Mouse (Mus musculus) heart, embryonic 11.5 days (tissue): ENCODE results near the gene Snapc2. TPM values are rescaled to one million over a fixed set of nuclear protein-coding genes. Genes with fewer than 3 reads are reported as not detected.
"Not testable (repeated sequence)": the region's sequence is repeated elsewhere in the genome, so short reads cannot be mapped to it uniquely, and the experiment has no call there.

Experiments used
- ATAC-seq: fragments of 200-750 bp; cut with Nextera tagmentation; replicated peaks from 2 replicates; pipeline ENCODE4 v1.8.0; 2017; ENCODE audit warnings: moderate library complexity; ENCODE audit not compliant: insufficient number of reproducible peaks, low FRiP score, low TSS enrichment
- H3K27ac ChIP-seq: fragments of 300-500 bp; sonication (generic); 2 replicates; pipeline ENCODE4 v1.5.1; 2014; ENCODE audit warnings: mild to moderate bottlenecking, low read depth, low read length
- H3K27me3 ChIP-seq: fragments of 300-500 bp; sonication (generic); 2 replicates; pipeline ENCODE4 v1.6.1; 2014; ENCODE audit warnings: mild to moderate bottlenecking, low read length, mixed read lengths; ENCODE audit not compliant: control insufficient read depth, insufficient read depth
- H3K36me3 ChIP-seq: fragments of 300-500 bp; sonication (generic); 2 replicates; pipeline ENCODE4 v1.6.1; 2014; ENCODE audit warnings: mild to moderate bottlenecking, low read length, moderate library complexity, mixed read lengths; ENCODE audit not compliant: control insufficient read depth, insufficient read depth
- H3K4me1 ChIP-seq: fragments of 300-500 bp; sonication (generic); 2 replicates; pipeline ENCODE4 v1.6.1; 2014; ENCODE audit warnings: low read length; ENCODE audit not compliant: control insufficient read depth, insufficient read depth
- H3K4me2 ChIP-seq: fragments of 300-500 bp; sonication (generic); 2 replicates; pipeline ENCODE4 v1.6.1; 2014; ENCODE audit warnings: mild to moderate bottlenecking, moderate library complexity
- H3K4me3 ChIP-seq: fragments of 300-500 bp; sonication (generic); 2 replicates; pipeline ENCODE4 v1.5.1; 2014; ENCODE audit warnings: low read depth, low read length
- H3K9ac ChIP-seq: fragments of 300-500 bp; sonication (generic); 2 replicates; pipeline ENCODE4 v1.6.1; 2014; ENCODE audit warnings: mild to moderate bottlenecking, low read depth, low read length, moderate library complexity
- H3K9me3 ChIP-seq: fragments of 300-500 bp; sonication (generic); replicated peaks from 2 replicates; pipeline ENCODE4 v1.6.1; 2016; ENCODE audit warnings: low read length; ENCODE audit not compliant: control insufficient read depth
- WGBS: fragments of 180-500 bp; shearing (Covaris S2); extraction: QIAGEN DNeasy Blood & Tissue Kit; methylation state at CpG from one replicate; pipeline ENCODE4 v1.1.7; 2014; ENCODE audit not compliant: insufficient replicate concordance; 5-methylcytosine and 5-hydroxymethylcytosine counted together
- polyA plus RNA-seq: library from polyadenylated mRNA; unstranded; fragments of >200 nt; fragmentation: Nextera tagmentation; extraction: Ambion mirVana; gene quantifications from 2 replicates; pipeline ENCODE4 v1.2.1, GENCODE M21; 2014

The Snapc2 gene
- polyA plus RNA-seq, 1 experiment from 2014 or later, result 41.7 TPM

DNA sequence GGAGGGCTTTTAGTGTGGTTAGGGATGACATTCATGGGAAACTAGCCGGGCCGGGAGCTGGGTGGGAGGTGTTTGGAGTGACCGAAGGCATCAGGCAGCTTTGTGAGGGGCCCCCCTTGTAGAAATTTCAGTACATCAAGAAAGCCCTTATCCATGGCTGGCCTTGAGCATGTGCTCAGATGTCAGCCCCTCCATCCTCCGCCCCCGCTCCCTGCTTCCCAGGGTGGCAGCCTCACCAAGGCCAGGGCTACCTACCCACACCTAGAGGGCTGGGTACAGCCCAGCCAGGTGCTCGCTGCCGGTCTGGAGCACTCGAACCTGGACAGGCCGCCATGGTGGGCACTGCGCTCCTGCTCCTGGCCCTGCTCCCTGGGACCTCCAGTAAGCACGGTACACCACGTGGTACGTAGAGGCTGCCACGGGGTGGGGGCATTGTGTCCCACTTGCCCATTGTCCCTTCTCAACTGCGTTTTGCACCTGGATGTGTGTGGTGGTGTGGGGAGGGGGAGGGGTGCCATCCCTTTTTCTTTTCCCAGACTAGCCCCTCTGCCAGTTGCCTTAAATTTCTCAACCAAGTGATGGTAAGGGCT lies 4.8 kb upstream of the Snapc2 start, which contains the start of gene Tgfbr3l:
Tgfbr3l (plus strand) TSS at position 264 of the 590 bp plus-strand sequence.
- ATAC-seq, result no peak
- H3K36me3 ChIP-seq, result peaks cover 28% of the 10 kb centered on the region
- H3K9me3 ChIP-seq, result no peaks in the 10 kb centered on the region
- WGBS, result 83% methylated on average over 15 of the region's 15 CpGs
- peak within 1 kb of the TSS; percentile 43; the same call in 1 of the 2 replicates for H3K9ac ChIP-seq
- no peak within 1 kb of the TSS; the same call in 1 of the 2 replicates for H3K27ac ChIP-seq
- peaks cover 9% of the 10 kb centered on the region for H3K4me1 ChIP-seq
- peaks cover 3% of the 10 kb centered on the region; the same call in 1 of the 2 replicates for H3K27me3 ChIP-seq
- no peak within 1 kb of the TSS for H3K4me3 ChIP-seq
- peak within 1 kb of the TSS; percentile 53 for H3K4me2 ChIP-seq

DNA sequence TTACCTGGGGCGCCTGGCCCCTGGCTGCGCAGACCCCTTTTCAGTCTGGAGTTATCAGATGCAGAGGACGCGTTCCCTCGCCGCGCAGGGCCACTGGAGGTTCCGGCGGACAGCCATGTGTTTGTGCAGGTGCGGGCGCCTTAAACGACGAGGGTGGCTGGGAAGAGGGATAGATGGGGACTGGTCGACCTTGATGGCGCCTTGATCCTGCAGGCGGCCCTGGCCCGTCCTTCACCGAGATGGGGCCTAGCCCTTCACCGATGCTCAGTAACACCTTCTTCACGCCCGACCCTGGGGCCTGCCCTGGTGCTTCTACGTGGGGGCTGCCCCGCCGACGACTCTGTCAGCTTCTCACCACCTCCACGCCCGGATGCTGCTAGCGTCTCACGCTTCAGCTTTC lies 3.7 kb upstream of the Snapc2 start:
- no peaks in the 10 kb centered on the region for H3K9me3 ChIP-seq
- peak overlapping the region; percentile 31; the same call in 1 of the 2 replicates for H3K27ac ChIP-seq
- peak overlapping the region; percentile 53 for H3K4me2 ChIP-seq
- H3K36me3 ChIP-seq, result peaks cover 19% of the 10 kb centered on the region
- peak overlapping the region; percentile 43; the same call in 1 of the 2 replicates for H3K9ac ChIP-seq
- ATAC-seq, result no peak
- H3K4me1 ChIP-seq, result peaks cover 15% of the 10 kb centered on the region
- H3K27me3 ChIP-seq, result peaks cover 3% of the 10 kb centered on the region; the same call in 1 of the 2 replicates
- peak overlapping the region; percentile 3; the same call in 1 of the 2 replicates for H3K4me3 ChIP-seq
- WGBS, result 14% methylated on average over 29 of the region's 29 CpGs

DNA sequence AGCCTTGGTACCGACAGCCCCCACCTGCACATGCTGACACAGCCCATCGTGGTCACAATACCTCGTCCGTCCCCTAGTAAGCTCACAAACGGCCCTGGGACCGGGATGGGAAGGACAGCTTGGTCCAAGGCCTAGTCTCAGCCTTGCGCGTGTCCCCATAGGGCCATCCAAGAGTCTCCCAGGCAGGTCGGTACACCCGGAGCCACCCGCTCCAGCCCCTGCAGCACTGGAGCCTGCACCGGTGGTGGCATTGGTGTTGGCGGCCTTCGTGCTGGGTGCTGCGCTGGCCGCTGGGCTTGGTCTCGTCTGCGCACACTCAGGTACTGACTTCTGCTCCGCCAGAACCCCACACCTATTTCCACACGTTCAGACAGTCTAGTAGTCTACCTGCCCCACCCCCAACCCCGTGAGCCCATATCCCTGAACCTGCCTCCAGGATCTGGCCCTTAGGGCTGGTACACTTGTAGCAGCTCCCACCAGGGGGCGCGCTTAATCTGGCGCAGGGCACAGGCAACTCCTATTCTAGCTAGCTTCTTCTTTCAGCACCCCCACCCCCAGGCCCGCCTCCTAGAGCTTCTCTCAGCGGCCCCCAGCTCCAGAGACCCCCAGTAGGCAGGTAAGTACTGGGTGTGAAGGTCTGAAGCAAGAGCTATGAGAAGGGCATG lies 2.4 kb upstream of the Snapc2 start:
- Histone ChIP-seq H3K9me3 (no peaks in the 10 kb centered on the region), H3K36me3 (peaks cover 14% of the 10 kb centered on the region), H3K27me3 (peaks cover 3% of the 10 kb centered on the region; the same call in 1 of the 2 replicates), H3K4me1 (peaks cover 16% of the 10 kb centered on the region), H3K27ac (no peak overlapping the region), H3K9ac (0 out of 2 replicates have a peak overlapping the region, but pooled peaks have one; percentile 17), H3K4me2 (peak overlapping the region; percentile 16; the same call in 1 of the 2 replicates), H3K4me3 (no peak overlapping the region)
- 0 out of 2 replicates have a peak, but pooled peaks have one; percentile 1 for ATAC-seq
- 30% methylated on average over 26 of the region's 26 CpGs for WGBS

GRCm38 (mm10) chr8:4252116-4252760 lies 642 bp upstream of the Snapc2 start:
- Histone ChIP-seq H3K36me3 (peaks cover 6% of the 10 kb centered on the region; the same call in 1 of the 2 replicates), H3K4me2 (peak overlapping the region; percentile 78), H3K9me3 (no peaks in the 10 kb centered on the region), H3K4me1 (peaks cover 16% of the 10 kb centered on the region), H3K27ac (no peak overlapping the region), H3K9ac (peak overlapping the region; percentile 93), H3K4me3 (peak overlapping the region; percentile 89), H3K27me3 (peaks cover 3% of the 10 kb centered on the region; the same call in 1 of the 2 replicates)
- 45% methylated on average over 8 of the region's 8 CpGs for WGBS
- no peak for ATAC-seq

- 60% methylated on average over 6 of the region's 6 CpGs for WGBS
- Histone ChIP-seq H3K9ac (peak overlapping the region; percentile 93), H3K4me1 (peaks cover 21% of the 10 kb centered on the region), H3K9me3 (no peaks in the 10 kb centered on the region), H3K4me3 (peak overlapping the region; percentile 89), H3K36me3 (peaks cover 6% of the 10 kb centered on the region; the same call in 1 of the 2 replicates), H3K27ac (no peak overlapping the region), H3K27me3 (peaks cover 3% of the 10 kb centered on the region; the same call in 1 of the 2 replicates), H3K4me2 (peak overlapping the region; percentile 78)
- no peak for ATAC-seq
These were observed 1.1 kb downstream of the Snapc2 start for GRCm38 (mm10) chr8:4254001-4254400.

- not testable (repeated sequence) for ATAC-seq, H3K27ac ChIP-seq, H3K27me3 ChIP-seq, H3K4me2 ChIP-seq, H3K9me3 ChIP-seq, H3K9ac ChIP-seq, H3K36me3 ChIP-seq, H3K4me3 ChIP-seq
- 85% methylated on average over 7 of the region's 7 CpGs for WGBS
- H3K4me1 ChIP-seq, result peaks cover 18% of the 10 kb centered on the region
These were observed 2.6 kb downstream of the Snapc2 start for GRCm38 (mm10) chr8:4255471-4255870.

GRCm38 (mm10) chr8:4256911-4257310 lies 4.0 kb downstream of the Snapc2 start:
- no peak overlapping the region for H3K27ac ChIP-seq
- H3K27me3 ChIP-seq, result no peaks in the 10 kb centered on the region
- no peak overlapping the region for H3K4me3 ChIP-seq
- H3K4me2 ChIP-seq, result no peak overlapping the region
- H3K9ac ChIP-seq, result no peak overlapping the region
- H3K4me1 ChIP-seq, result peaks cover 18% of the 10 kb centered on the region
- 63% methylated on average over 4 of the region's 4 CpGs for WGBS
- ATAC-seq, result no peak
- no peaks in the 10 kb centered on the region for H3K9me3 ChIP-seq
- peaks cover 9% of the 10 kb centered on the region; the same call in 1 of the 2 replicates for H3K36me3 ChIP-seq

- no peaks in the 10 kb centered on the region for H3K9me3 ChIP-seq
- no peak overlapping the region for H3K4me3 ChIP-seq
- peaks cover 9% of the 10 kb centered on the region; the same call in 1 of the 2 replicates for H3K36me3 ChIP-seq
- no peak overlapping the region for H3K27ac ChIP-seq
- no peak overlapping the region for H3K4me2 ChIP-seq
- peaks cover 18% of the 10 kb centered on the region for H3K4me1 ChIP-seq
- WGBS, result 73% methylated on average over 4 of the region's 4 CpGs
- H3K9ac ChIP-seq, result no peak overlapping the region
- no peak for ATAC-seq
- H3K27me3 ChIP-seq, result no peaks in the 10 kb centered on the region
These were observed 4.5 kb downstream of the Snapc2 start for GRCm38 (mm10) chr8:4257350-4257749.
